Mouse (Mus musculus) bone marrow macrophage, adult 2 months (primary cell): Measurements from ENCODE around the gene Agap1. TPM values are rescaled to one million over a fixed set of nuclear protein-coding genes. Genes with fewer than 3 reads are reported as not detected.

Experiments
- H3K27ac ChIP-seq: 2 replicates; pipeline ENCODE4 v1.5.1; 2012; ENCODE audit warnings: low read depth, low read length; ENCODE audit not compliant: insufficient read depth
- H3K4me1 ChIP-seq: 2 replicates; pipeline ENCODE4 v1.6.1; 2012; ENCODE audit warnings: low read length; ENCODE audit not compliant: control insufficient read depth, insufficient read depth
- H3K4me3 ChIP-seq: 2 replicates; pipeline ENCODE4 v1.5.1; 2012; ENCODE audit warnings: mild to moderate bottlenecking, low read length, moderate library complexity; ENCODE audit not compliant: insufficient read depth
- CTCF ChIP-seq: IDR thresholded peaks from 2 replicates; pipeline ENCODE4 v1.5.1; 2012; ENCODE audit warnings: low read depth, mild to moderate bottlenecking, low read length, moderate library complexity
- POLR2A ChIP-seq: IDR thresholded peaks from 2 replicates; pipeline ENCODE4 v1.6.1; 2012; ENCODE audit warnings: mild to moderate bottlenecking, low read depth, low read length, borderline replicate concordance
- polyA plus RNA-seq: library from polyadenylated mRNA; stranded (reverse); fragments of >200 nt; gene quantifications from 2 replicates; pipeline ENCODE4 v1.2.4, GENCODE M21; 2012; ENCODE audit not compliant: missing spikeins, insufficient read depth, insufficient read length

The Agap1 gene
- polyA plus RNA-seq, 1 experiment, result 14.8 TPM

- no peak for TF ChIP-seq POLR2A
- TF ChIP-seq CTCF, result no peak
- Histone ChIP-seq H3K27ac (no peak overlapping the region), H3K4me1 (peaks cover 8% of the 10 kb centered on the region), H3K4me3 (no peak overlapping the region)
These were observed 237.8 kb downstream of the Agap1 start for GRCm38 (mm10) chr1:89692420-89692819.

GRCm38 (mm10) chr1:89694916-89695315, 240.3 kb downstream of the Agap1 start:
- TF ChIP-seq CTCF (no peak), POLR2A (no peak)
- no peak overlapping the region for H3K4me3 ChIP-seq
- no peak overlapping the region for H3K27ac ChIP-seq
- peaks cover 8% of the 10 kb centered on the region for H3K4me1 ChIP-seq

- Histone ChIP-seq H3K4me3 (no peak overlapping the region), H3K27ac (no peak overlapping the region), H3K4me1 (peaks cover 8% of the 10 kb centered on the region)
- TF ChIP-seq CTCF (no peak), POLR2A (no peak)
These were observed 242.6 kb downstream of the Agap1 start for GRCm38 (mm10) chr1:89697241-89697640.

- Histone ChIP-seq H3K4me3 (no peak overlapping the region), H3K4me1 (peaks cover 8% of the 10 kb centered on the region), H3K27ac (no peak overlapping the region)
- no peak for TF ChIP-seq CTCF
- no peak for TF ChIP-seq POLR2A
These were observed 245.6 kb downstream of the Agap1 start for GRCm38 (mm10) chr1:89700166-89700565.

GRCm38 (mm10) chr1:89701162-89701730, 246.6 kb downstream of the Agap1 start:
- TF ChIP-seq CTCF (no peak), POLR2A (no peak)
- no peak overlapping the region for H3K27ac ChIP-seq
- no peak overlapping the region for H3K4me3 ChIP-seq
- H3K4me1 ChIP-seq, result peaks cover 8% of the 10 kb centered on the region

- Histone ChIP-seq H3K4me1 (no peaks in the 10 kb centered on the region), H3K4me3 (no peak overlapping the region), H3K27ac (no peak overlapping the region)
- TF ChIP-seq POLR2A (no peak), CTCF (no peak)
These were observed 248.7 kb downstream of the Agap1 start for GRCm38 (mm10) chr1:89703294-89703693.

- no peak for TF ChIP-seq POLR2A
- TF ChIP-seq CTCF, result no peak
- H3K27ac ChIP-seq, result no peak overlapping the region
- no peak overlapping the region for H3K4me3 ChIP-seq
- H3K4me1 ChIP-seq, result no peaks in the 10 kb centered on the region
These were observed 251.1 kb downstream of the Agap1 start for GRCm38 (mm10) chr1:89705670-89706069.

- no peaks in the 10 kb centered on the region for H3K4me1 ChIP-seq
- no peak for TF ChIP-seq CTCF
- no peak for TF ChIP-seq POLR2A
- H3K27ac ChIP-seq, result no peak overlapping the region
- H3K4me3 ChIP-seq, result no peak overlapping the region
These were observed 252.3 kb downstream of the Agap1 start for GRCm38 (mm10) chr1:89706862-89707261.

GRCm38 (mm10) chr1:89707756-89708480, 253.3 kb downstream of the Agap1 start:
- TF ChIP-seq POLR2A, result no peak
- TF ChIP-seq CTCF, result no peak
- Histone ChIP-seq H3K4me1 (no peaks in the 10 kb centered on the region), H3K27ac (no peak overlapping the region), H3K4me3 (no peak overlapping the region)

GRCm38 (mm10) chr1:89709824-89710223, 255.2 kb downstream of the Agap1 start:
- no peak overlapping the region for H3K27ac ChIP-seq
- H3K4me3 ChIP-seq, result no peak overlapping the region
- H3K4me1 ChIP-seq, result no peaks in the 10 kb centered on the region
- TF ChIP-seq POLR2A (no peak), CTCF (no peak)
